Mouse (Mus musculus) spleen, postnatal 4 days (tissue): ENCODE measurements around the gene Itpr2.

Source experiments
- DNase-seq, 2 experiments: peaks; one replicate each; pipeline ENCODE4 v3.0.0; 2022; ENCODE audit warnings: low spot score in 2 of 2

Itpr2 gene

DNA sequence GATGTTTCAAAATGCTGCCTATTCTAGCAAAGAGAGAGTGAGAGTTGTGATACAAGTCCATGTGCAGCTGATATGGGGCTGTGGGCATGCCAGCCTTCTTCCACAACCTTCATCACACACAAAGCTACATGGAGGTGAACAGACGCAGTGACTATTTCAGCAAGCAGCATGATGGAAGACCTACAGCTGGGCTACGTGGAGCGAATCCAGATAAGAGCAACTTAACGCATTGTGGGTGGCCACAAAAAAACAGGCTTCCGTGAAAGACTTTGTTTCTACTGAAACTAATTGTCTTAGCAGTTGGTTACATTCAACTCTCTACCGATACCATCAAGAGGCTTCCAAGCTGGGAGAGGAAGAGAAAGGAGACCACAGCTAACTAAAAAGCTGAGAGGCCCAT, 81.3 kb downstream of the Itpr2 start:
- no peak for DNase-seq

DNA sequence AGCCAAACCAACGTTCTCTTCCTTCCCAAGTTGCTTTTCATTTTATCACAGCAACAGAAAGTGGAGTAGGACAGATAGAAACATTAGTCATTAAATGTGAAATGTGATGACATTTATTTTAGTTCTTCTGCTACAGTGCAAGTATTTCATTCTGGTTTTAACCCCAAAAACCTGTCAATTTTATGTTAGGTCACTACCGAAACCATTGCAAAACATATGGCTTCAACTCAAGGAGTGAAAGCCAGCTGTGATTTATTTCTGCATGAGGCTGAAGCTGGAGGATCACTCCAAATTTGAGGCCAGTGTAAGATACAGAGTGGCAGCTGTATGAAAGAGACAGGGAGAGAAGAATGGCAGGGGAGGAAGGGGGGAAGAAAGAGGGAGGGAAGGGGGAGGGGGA, 85.6 kb downstream of the Itpr2 start:
- DNase-seq, result no peak

DNA sequence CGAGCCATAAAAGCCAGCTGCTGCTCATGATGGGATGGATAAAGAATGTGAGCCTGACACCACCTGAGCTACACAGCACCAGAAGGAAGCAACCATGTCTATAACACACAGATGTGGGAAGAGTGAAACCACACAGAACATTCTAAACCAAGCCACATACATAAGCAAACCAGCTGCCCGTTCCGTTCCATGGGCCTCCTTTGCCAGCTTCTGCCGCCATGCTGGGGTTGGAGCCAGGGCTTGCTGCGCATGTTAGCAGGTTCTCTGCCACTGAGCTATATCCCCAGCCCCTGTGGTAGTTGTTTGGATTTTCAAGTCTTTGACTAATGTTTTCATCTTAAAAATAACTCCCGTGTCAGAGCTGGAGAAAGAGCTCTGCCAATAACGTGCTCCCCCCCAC, 87.9 kb downstream of the Itpr2 start:
- no peak for DNase-seq

DNA sequence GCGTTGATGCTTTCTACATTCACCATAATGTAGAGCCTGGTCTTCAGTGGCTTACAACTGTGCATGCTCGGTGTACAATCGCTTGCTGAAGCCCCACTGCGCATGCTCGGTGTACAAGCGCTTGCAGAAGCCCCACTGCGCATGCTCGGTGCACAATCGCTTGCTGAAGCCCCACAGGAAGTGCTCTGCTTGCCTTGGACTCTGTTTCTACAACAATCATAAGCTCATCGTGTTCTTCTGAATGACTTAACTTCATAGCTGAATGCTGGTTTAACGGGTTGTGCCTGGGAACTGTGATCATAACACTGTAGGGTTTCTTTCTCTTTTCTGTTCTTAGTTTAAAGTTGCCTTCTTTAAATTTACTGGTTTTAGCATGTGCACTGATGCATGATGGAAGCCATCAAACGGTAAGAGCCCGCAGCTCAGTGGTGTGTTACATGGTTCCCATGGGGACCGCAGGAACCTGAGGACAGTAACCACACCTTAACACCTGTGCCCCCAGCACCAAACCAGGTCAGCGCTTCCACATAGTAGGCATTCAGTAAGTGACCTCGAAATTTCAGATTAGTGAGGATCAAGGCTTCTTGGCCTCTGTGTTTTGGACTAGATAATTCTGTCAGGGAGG, 90.5 kb downstream of the Itpr2 start:
- peak; percentile 52 to 80 for DNase-seq

DNA sequence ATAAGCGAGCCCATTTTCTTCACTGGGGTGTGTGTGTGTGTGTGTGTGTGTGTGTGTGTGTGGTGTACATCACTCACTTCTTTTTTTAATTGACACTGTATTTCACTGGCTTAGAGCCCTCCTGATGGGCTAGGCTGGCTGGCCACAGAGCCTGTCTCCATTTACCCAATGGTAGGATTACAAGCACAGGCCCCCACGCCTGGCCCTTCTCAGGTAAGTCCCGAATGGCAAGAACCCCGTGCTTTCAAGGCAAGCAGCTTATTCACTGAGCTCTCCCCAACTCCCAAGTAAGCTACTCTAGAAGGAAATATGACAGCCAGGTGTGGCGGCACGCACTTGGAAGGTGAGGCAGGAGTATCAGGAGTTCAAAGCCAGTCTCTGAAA, 91.6 kb downstream of the Itpr2 start:
- no peak for DNase-seq

DNA sequence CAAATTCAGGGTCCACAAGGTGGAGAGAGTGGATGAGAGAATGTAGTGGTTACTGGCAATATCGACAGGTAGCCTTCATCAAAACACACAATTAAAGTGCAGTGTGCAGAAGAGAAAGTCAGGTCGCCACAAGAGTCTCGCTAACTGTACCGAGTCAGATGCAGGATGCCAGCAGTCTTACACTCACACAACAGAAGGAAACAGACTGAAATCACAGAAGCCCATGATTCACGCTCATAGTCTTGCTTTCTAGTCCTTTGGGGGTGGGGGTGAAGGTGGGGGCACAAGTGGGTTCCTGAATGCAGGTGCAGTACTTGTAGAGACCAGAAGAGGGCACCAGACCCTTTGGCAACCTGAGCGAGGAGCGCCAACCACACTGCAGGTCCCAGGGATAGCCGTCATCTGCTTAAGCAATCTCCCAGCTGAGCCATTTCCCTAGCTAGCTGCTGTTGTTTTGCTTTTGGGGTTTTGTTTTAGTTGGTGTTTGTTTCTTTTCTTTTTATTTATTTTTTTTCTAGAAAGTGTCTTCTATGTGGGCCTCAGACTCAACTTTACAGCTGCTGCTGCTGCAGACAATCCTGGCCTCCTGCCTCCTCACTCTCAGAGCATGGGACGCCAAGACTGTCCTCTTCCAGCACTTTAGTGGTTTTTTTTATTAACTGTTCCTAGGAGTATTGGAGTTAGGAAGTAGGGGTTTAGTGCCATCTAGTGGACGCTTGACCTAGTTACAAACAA, 92.2 kb downstream of the Itpr2 start:
- peak; percentile 76 to 91 for DNase-seq

DNA sequence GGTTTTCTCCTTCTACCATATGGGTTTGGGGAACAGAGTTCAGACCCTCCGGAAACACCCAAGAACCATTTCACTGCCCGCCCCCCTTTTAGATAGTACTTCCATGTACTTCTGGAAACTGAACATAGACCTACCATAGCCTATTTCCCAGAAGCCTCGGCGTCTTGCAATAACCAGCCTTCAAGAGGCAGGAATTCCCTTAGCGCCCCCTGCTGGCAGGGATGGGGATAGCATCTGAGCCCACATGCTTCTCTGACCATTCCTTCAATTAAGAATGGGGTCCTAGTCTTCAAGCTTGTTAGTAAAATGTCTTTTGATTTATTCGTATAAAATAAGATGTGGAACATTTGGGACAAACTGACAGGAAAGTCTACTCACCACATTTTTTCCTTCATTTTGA, 96.6 kb downstream of the Itpr2 start:
- DNase-seq, result peak; percentile 32 to 80

DNA sequence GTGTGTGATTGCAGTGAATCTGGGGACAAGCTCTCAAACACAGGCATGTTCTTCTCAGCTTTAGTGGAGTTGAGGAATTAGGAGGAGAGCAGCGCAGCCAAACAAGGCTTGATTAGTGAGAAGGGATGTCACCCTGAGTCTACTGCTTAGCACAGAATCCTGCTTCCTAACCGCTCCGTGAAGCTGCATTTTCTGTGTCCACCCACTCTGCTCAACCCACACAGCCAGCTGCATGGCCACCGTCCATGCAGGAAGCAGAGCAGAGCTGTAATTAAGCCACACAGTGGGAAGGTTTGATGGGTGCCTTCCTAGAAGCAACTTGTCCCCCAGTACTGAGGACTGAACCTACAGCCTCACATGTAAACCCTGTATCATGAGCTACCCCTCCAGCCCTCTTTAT, 97.1 kb downstream of the Itpr2 start:
- no peak for DNase-seq

DNA sequence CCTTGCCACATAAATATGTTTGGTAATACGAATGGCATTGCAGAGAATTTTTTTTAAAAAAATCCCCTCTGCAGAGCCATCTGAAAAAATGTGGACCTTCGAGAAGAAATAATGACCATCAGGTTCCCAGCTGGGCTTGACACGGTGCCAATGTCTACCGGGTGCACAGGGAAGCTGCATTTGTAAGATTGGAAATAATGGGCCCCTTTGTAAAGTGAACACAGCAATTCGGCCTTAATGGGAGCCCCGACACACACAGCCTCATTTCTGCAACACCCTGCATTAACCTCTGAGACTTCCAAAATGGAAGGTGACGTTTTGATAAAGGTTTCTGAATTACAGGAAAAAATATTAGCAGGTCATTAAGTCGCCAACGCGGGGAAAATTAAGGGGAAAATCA, 97.9 kb downstream of the Itpr2 start:
- DNase-seq, result no peak

DNA sequence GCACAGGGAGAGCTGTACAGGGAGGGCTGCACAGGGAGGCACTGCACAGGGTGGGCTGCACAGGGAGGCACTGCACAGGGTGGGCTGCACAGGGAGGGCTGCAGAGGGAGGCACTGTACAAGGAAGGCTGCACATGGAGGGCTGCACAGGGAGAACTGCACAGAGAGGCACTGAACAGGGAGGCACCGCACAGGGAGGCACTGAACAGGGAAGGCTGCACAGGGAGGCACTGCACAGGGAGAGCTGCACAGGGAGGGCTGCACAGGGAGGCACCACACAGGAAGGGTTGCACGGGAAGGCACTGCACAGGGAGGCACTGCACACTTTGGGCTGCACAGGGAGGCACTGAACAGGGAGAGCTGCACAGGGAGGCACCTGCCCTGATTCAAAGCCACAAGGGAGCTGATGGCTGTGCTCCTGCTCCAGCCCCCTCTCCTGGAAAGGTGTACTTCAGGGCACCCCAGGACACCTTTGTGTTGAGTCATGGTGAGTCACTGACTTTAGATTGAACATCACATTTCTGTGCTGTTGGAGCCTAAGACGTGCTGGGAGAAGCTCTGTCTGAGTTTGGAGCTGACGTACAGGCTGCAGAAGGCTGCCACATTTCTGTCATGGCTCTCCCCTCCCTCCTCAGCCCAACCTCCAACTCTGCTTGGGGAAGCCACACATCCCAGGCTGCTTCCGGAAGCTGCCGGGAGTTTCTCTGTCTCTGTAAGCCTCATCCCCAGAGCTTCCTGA, 98.9 kb downstream of the Itpr2 start:
- DNase-seq, result no peak

DNA sequence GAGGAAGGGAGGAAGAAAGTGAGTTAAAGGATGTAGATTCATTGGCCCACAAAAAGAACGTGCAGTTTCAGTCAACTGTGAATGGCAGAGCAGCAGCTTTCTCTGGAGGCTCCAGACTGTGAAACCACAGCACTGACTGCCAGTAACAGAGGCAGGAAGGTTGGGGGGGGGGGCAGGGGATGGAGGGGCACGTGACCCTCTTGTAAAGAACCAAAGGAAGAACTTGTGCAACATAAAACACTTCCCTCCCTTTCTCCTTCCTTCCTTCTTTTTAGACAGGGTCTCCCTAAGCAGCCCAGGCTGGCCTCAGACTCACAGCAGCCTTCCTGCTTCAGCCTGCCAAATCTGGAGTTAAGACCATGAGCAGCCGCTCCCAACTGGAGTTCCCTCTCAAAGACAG, 104.2 kb downstream of the Itpr2 start:
- no peak for DNase-seq

DNA sequence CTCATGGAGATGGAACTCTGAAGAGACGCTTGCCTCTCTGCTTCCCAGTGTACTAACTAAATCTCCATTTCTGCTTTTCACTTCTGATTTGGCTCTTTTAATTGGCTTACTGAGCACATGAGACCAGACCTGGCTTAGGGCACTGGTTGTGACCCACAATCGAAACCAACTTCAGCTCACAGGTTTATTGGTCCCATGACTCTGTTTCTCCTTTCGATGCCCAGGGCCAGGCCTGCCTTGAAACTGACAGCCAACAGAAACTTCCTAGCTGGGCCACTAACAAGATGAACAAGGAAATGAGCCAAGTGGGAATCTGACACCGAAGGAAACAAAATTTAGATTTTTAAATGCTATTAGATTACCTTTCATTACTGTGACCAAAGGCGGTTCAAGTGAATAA, 105.8 kb downstream of the Itpr2 start:
- DNase-seq, result no peak

DNA sequence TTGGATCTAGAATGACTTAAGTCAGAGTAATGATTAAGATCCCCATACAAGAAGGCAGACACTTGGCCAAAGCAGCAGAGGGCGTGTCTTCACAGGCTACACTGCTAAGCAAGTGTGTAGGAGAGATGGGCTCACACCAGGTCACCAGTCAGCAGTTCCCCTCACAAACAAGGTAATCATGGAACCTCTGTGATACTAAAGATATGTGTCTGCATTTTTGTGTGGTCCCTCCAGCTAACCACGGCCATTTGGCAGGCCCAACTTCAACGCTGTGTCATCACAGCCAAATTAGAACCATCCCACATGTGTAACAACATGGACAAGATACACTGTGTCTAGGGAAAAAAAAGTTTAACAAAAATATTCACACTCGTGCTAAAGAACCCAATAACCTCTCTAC, 106.4 kb downstream of the Itpr2 start:
- no peak for DNase-seq

DNA sequence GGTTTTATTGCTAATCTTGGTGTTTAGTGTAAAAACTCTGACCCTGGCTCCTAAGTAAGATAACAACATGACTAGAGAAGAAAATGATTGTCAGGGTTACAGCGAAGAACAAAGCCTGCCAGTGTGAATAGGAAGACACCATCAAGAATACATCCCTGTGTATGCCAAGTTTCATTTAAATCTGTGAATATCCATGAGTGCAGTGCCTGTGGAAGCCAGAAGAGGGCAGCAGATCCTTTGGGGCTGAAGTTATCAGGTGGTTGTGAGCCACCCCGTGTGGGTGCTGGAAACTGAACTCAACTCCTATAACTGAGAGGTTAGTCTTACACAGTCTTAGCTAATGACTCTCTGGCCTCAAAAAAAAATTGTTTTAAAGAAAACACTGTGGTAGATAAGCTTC, 109.8 kb downstream of the Itpr2 start:
- DNase-seq, result no peak

DNA sequence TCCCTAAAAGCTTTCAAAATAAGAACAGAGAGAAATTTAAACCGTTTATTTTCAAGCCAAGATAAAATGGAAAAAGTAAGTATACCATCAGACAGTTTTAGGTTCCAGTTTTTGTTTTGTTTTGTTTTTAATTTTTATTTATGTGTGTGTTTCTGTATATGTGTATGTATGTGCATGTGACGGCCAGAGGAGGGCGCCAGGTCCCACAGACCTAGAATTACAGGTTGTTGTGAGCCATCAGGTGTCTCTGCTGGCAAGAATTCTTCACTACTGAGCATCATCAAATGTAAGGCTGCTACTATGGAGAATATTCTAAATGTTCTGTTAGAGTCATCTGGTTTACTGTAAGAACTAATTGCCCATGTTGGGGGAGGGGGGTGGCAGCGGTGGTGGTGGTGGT, 111.9 kb downstream of the Itpr2 start:
- DNase-seq, result no peak

DNA sequence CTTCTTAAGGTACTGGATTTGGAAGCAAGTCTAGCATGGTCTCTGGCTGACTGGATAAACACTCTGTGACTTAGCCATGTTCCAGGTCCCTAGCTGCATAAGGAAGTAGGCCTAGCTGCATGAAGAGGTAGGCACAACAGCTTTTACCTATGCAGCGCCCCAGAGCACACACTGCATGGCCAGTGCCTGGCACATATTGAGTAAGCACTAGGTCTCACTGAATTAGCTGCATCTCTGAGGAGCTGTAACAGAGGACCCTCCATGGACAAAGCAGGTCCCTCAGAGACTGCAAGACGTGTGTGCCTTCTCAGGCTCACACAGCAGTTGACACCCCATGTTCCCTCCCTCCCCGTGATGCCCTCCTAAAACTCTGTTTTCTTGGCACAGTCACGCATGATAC, 114.0 kb downstream of the Itpr2 start:
- DNase-seq, result no peak

DNA sequence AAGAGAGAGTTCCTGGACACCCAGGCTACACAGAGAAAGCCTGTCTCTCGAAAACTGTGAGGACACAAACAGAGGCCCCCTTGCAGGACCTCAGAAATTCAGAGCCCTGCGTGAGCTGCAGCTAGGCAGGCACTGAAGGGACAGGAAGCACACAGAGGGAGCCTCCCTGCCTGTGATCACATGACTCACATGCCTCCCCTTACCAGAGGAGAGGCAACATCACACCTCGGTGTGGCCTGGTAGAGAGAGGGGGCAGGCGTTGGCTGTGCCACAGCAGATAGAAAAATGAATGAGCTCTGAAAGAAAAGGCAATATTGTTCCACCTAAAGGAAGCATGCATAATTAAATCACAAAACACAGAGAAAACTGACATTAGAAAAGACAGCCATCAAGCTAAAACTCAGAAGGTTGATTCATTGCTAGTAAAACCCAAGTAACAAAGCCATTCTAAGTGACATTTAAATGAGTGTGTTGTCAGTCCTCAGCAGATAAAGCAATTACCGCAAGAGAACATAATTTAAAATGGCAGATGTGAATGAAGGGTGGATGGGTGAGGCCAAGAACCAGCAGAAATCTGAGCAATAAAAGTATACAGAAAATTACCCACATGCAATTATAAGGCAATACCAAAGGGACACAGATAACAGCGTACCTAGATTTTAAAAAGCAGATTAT, 114.8 kb downstream of the Itpr2 start:
- no peak for DNase-seq

DNA sequence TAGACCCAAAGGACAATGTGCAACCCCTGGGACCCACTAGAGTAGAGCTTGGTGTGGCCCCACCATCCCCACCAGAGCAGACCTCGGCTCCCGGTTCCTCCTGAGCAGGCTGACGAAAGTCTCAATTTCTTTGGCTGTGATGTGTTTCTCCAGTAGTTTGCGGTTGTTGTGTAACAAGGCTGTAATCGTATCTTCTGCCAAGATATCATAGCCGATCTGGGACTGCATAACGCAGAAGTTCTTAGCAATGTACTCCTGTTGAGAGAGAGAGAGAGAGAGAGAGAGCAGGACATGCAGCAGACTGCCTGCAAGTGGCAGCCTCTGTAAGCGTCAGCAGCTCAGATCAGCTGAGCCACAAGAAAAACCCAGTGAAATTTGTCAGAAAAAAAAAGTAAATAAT, 122.8 kb downstream of the Itpr2 start:
- DNase-seq, result no peak

DNA sequence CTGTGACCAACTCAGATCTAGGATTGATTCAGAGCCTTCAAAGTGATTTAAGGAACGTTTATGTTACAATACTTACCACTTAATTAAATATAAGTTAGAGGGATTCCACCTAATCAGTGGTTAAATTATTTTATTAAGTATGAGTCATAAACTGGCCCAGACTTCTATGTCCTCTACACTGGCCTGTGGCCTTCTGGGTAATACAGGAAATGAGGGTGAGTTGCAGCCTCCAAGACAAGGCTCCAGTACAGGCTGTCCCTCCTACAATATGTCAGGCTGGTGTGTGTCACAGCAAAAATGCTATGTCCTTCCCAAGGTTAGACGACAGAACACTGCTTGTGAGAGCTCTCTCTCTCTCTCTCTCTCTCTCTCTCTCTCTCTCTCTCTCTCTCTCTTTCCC, 130.5 kb downstream of the Itpr2 start:
- DNase-seq, result no peak

DNA sequence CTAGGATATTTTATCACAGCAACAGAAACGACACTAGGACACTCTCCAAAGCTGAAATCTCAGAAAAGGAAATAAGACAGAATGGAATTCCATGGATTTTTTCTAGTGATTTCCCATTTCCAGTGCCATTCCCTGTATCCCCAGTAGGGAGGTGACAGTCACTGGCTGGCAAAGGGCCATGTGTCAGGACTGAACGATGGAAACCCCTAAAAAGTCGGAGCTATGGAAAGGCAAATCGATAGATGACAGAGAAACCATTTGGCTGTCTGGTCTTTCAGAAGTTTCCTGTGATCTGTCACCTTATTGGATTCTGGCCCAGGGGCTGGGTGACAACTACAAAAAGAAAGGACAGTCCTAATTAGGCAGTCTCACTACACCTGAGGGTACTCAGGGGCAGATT, 135.8 kb downstream of the Itpr2 start:
- DNase-seq, result no peak

DNA sequence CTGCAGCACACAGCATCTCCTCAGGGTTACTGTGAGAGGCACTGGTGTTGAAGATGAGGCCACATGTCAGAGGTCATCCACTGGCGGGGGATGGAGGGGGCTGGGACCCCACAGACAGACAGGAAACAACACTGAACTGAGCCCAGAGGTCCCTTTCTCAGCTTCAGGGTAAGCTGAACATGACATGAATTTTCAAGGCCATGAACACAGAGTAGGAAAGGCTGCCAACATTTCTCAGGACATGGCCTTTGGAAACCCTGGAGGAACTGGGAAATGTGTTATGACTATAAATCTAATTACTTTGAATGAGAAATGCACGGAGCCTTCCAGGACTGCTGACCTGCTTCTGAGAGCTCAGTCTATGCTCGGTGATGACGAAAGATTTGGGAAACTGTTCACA, 144.1 kb downstream of the Itpr2 start:
- no peak for DNase-seq

DNA sequence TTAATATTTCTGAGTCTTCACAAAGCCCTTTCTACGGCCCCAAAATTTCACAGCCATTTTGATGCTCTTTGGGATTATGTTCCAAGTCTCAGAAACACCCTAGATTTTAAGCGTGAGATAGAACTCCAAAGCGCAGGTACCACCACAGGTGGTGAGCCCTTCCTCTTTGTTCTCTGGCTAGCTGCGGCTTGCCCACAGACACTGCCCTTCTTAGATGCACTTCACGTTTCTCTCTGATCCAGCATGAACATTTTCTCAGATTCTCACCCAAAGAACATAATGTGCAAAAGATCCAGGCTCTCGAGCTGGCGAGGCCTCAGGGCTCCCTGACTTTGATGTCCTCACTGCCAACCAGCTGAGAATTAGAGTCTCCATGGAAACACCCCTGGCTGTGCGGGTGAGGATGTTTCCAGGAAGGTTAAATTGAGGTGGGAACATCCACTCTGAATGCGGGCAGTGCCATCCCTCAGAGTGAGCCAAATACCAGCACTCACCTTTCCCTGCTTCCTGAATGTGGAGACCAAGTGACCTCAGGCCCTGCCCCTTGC, 149.7 kb downstream of the Itpr2 start:
- no peak for DNase-seq
